Mouse (Mus musculus): ENCODE results near the gene Fryl. TPM values are rescaled to one million over a fixed set of nuclear protein-coding genes. Genes with fewer than 3 reads are reported as not detected.
"Not testable (repeated sequence)": the region's sequence is repeated elsewhere in the genome, so short reads cannot be mapped to it uniquely, and the experiment has no call there.

Gene Fryl
- polyA plus RNA-seq, 1 experiment from 2014 or later = 30.8 TPM

DNA sequence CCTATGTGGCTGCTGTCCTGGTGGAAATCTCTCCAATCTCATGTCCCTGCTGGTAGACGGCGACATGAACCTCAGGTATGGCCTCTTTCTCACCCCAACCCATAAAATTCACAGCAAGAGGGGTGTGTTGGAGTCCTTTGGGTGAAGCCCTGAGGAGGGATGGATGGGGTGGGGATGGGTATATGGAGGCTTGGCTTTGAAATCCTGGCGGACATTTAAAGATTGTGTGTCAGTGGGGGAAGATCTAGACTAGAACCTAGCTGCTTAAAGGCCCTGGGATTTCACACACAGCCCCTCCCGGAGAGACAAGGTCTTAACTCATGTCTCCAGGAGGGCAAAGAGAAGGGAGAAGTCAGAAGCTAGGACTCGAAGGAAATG lies 248.8 kb downstream of the Fryl start:
- no peak for TF ChIP-seq CTCF (IDR thresholded peaks at IDR 0.05)
- H3K27me3 ChIP-seq = no peaks in the 10 kb centered on the region
- ChIA-PET CTCF (no interaction called here), POLR2A (no interaction called here)
- in situ Hi-C loops (cut with MboI; ENCODE audit: low pct_unique_long_range_greater_than_20kb) = no loop called here
- DNase-seq (ENCODE audit: low read depth, low spot score) (no peak), ATAC-seq (no peak)

- CTCF ChIA-PET = no interaction called here
- H3K27me3 ChIP-seq = no peaks in the 10 kb centered on the region
- no peak for ATAC-seq
- DNase-seq (ENCODE audit: low read depth, low spot score) = no peak
- POLR2A ChIA-PET = no interaction called here
- TF ChIP-seq CTCF (IDR thresholded peaks at IDR 0.05) = no peak
- in situ Hi-C loops (cut with MboI; ENCODE audit: low pct_unique_long_range_greater_than_20kb) = no loop called here
Observed at GRCm38 (mm10) chr5:73006784-73007581, 249.4 kb downstream of the Fryl start, which contains the start of gene Slc10a4. Gene Slc10a4 (plus strand): TSS chr5:73006883.

DNA sequence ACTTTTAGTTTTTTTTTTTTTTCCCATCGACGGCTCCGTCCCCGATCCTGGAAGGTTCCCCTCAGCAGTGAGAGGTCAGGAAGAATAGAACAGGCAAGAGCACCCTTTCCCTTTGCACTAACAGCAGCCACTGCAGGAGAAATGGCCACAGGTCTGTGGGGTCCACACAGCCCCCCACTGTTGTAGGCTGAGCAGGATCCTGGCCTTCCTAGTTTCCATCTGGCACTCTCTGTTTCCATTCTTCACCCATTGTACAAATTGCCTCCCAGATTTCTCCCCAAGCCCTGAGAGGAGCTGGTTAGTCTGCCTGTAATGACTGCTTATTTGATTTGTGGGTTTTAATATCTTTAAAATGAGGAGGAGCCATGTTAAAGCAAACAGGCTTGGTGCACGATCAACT lies 252.4 kb downstream of the Fryl start:
- no peaks in the 10 kb centered on the region for H3K27me3 ChIP-seq
- in situ Hi-C loops (cut with MboI; ENCODE audit: low pct_unique_long_range_greater_than_20kb) = loop anchor here (5.0 kb wide), 1 partner anchor 412 kb away; no protein-coding TSS in a partner anchor
- CTCF ChIA-PET = no interaction called here
- ATAC-seq = no peak
- no peak for TF ChIP-seq CTCF (IDR thresholded peaks at IDR 0.05)
- DNase-seq (ENCODE audit: low read depth, low spot score) = no peak
- POLR2A ChIA-PET = no interaction called here

DNA sequence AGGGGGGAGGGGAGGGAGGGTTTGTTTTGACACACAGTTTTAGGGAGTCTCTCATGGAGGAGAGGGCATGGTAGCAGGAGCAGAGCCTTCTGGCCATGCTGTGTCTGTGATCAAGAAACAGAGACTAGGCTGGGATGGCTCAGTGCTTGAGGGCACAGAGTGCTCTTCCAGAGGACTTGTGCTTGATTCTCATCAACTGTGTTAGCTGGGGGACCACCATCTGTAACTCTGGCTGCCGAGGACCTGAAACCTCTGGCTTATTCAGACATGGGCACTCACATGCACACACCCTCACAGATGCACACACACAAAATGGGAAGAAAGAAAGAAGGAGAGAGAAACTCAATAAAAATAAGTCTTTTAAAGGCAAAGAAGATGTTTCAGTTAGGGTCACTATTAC lies 257.9 kb downstream of the Fryl start:
- CTCF ChIA-PET; H3K27me3 ChIP-seq; in situ Hi-C loops (cut with MboI; ENCODE audit: low pct_unique_long_range_greater_than_20kb); ATAC-seq; DNase-seq (ENCODE audit: low read depth, low spot score); POLR2A ChIA-PET: not testable (repeated sequence)

DNA sequence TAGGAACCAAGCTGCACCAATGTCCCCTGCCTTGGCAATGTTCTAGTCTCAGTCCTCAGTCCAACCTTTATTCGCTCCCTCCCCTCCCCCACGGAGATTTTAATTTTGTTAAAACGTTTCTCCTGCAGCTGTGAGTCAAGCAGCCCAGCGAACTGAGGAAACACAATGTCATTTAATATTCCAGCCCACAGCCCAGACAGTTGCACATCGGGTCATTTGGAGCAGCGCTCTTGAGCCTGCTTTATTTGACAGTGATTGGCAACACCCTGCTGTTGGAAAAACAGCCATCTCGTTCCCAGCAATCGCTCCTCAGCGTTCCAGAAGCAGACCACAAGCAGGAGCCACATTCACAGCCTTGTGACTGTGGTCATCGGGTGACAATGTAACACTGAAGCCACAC lies 261.0 kb downstream of the Fryl start:
- H3K27me3 ChIP-seq = no peaks in the 10 kb centered on the region
- DNase-seq (ENCODE audit: low read depth, low spot score) (no peak), ATAC-seq (no peak)
- ChIA-PET POLR2A (interaction anchor here (0.7 kb wide), 1 partner anchor 495 kb away, joined by 3 read pairs; no protein-coding TSS in a partner anchor), CTCF (interaction anchor here (1.2 to 2.4 kb wide), 3 partner anchors 10 to 76 kb away, joined by 3 to 9 read pairs (median 7); no protein-coding TSS in a partner anchor)
- in situ Hi-C loops (cut with MboI; ENCODE audit: low pct_unique_long_range_greater_than_20kb) = no loop called here
- no peak for TF ChIP-seq CTCF (IDR thresholded peaks at IDR 0.05)

DNA sequence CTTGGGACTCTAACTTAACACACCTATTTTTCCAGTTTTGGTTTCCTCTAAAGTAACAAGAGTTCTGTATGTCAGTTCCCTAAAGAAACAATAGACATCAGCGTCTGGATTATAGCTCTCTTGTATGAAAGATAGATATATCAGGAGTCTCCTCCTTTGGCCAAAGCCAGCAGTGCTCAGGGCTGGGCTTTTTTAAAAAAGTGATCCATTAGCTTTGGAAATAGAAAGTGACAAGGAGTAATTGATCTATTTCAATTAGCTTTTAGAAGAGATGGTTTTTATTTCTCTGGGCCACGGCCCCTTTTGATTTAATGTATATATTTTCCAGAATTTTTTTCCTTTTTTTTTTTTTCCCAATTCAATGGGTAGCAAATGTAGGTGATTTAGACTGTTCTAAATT lies 261.5 kb downstream of the Fryl start:
- ChIA-PET CTCF (interaction anchor here (1.2 to 2.4 kb wide), 3 partner anchors 9 to 76 kb away, joined by 3 to 9 read pairs (median 7); no protein-coding TSS in a partner anchor), POLR2A (interaction anchor here (0.6 to 0.7 kb wide), 2 partner anchors 231 to 495 kb away, joined by 3 read pairs; no protein-coding TSS in a partner anchor)
- TF ChIP-seq CTCF (IDR thresholded peaks at IDR 0.05) = no peak
- H3K27me3 ChIP-seq = no peaks in the 10 kb centered on the region
- in situ Hi-C loops (cut with MboI; ENCODE audit: low pct_unique_long_range_greater_than_20kb) = no loop called here
- DNase-seq (ENCODE audit: low read depth, low spot score) (no peak), ATAC-seq (no peak)

DNA sequence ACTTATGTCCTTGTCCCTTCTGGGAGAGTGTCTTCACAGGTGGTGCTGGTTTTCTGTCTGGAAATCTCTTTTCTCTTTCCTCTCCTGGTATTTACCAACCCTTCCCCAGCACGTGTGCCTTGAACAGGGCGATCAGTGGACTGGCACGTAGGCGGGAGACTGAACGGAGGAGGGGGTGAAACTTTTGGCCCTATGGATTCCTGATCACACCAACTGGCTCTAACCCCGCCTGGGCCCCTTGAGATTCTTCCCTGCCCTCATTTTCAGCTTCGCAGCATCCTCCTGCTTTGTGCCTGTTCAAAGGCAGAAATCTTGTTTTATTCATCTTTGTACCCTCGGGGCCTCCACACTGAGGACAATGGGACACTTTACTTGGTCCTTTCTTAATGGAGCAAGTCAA lies 262.0 kb downstream of the Fryl start:
- ATAC-seq = no peak
- DNase-seq (ENCODE audit: low read depth, low spot score) = no peak
- H3K27me3 ChIP-seq = no peaks in the 10 kb centered on the region
- POLR2A ChIA-PET = interaction anchor here (0.6 kb wide), 1 partner anchor 231 kb away, joined by 3 read pairs; no protein-coding TSS in a partner anchor
- in situ Hi-C loops (cut with MboI; ENCODE audit: low pct_unique_long_range_greater_than_20kb) = no loop called here
- TF ChIP-seq CTCF (IDR thresholded peaks at IDR 0.05) = no peak
- CTCF ChIA-PET = interaction anchor here (1.2 to 2.4 kb wide), 3 partner anchors 9 to 77 kb away, joined by 3 to 9 read pairs (median 7); no protein-coding TSS in a partner anchor

DNA sequence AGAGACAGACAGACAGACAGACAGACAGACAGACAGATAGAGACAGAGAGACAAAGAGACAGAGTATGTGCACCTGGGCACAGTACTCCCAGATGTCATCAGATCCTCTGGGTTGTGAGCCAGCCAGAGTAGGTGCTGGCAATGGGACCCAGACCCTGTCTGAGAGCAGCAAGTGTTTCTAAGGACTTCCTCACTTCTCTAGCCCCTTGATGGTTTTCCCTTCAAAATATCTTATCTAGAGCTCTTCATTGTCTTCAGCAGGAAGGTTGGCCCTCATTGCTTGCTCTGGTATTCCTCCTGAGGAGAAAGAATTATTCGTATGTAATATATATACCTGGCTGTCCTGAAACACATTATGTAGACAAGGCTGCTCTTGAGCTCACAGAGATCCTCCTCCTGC lies 263.9 kb downstream of the Fryl start:
- DNase-seq (ENCODE audit: low read depth, low spot score) (no peak), ATAC-seq (no peak)
- no peaks in the 10 kb centered on the region for H3K27me3 ChIP-seq
- ChIA-PET CTCF (interaction anchor here (0.8 to 1.3 kb wide), 4 partner anchors 9 to 79 kb away, joined by 3 to 4 read pairs (median 3); no protein-coding TSS in a partner anchor), POLR2A (no interaction called here)
- in situ Hi-C loops (cut with MboI; ENCODE audit: low pct_unique_long_range_greater_than_20kb) = no loop called here
- no peak for TF ChIP-seq CTCF (IDR thresholded peaks at IDR 0.05)

GRCm38 (mm10) chr5:72989756-72990155 lies 266.7 kb downstream of the Fryl start:
- no peak for TF ChIP-seq CTCF (IDR thresholded peaks at IDR 0.05)
- no peaks in the 10 kb centered on the region for H3K27me3 ChIP-seq
- POLR2A ChIA-PET = interaction anchor here (1.2 kb wide), 1 partner anchor 27 kb away, joined by 4 read pairs; no protein-coding TSS in a partner anchor
- DNase-seq (ENCODE audit: low read depth, low spot score) (peak; percentile 67), ATAC-seq (no peak)
- CTCF ChIA-PET = interaction anchor here (2.0 kb wide), 1 partner anchor 82 kb away, joined by 6 read pairs; no protein-coding TSS in a partner anchor
- in situ Hi-C loops (cut with MboI; ENCODE audit: low pct_unique_long_range_greater_than_20kb) = loop anchor here (5.0 kb wide), 2 partner anchors 78 to 393 kb away; no protein-coding TSS in a partner anchor

GRCm38 (mm10) chr5:72987786-72988185 lies 268.6 kb downstream of the Fryl start:
- ChIA-PET CTCF (interaction anchor here (1.0 kb wide), 1 partner anchor 84 kb away, joined by 5 read pairs; no protein-coding TSS in a partner anchor), POLR2A (interaction anchor here (0.6 kb wide), 2 partner anchors 66 to 124 kb away, joined by 3 read pairs; no protein-coding TSS in a partner anchor)
- in situ Hi-C loops (cut with MboI; ENCODE audit: low pct_unique_long_range_greater_than_20kb) = loop anchor here (5.0 kb wide), 2 partner anchors 80 to 395 kb away; no protein-coding TSS in a partner anchor
- no peaks in the 10 kb centered on the region for H3K27me3 ChIP-seq
- DNase-seq (ENCODE audit: low read depth, low spot score) (no peak), ATAC-seq (no peak)
- TF ChIP-seq CTCF (IDR thresholded peaks at IDR 0.05) = no peak

- ATAC-seq (no peak), DNase-seq (ENCODE audit: low read depth, low spot score) (peak; percentile 13)
- ChIA-PET POLR2A (no interaction called here), CTCF (interaction anchor here (0.8 to 3.2 kb wide), 25 partner anchors 9 to 399 kb away, joined by 3 to 31 read pairs (median 4); partner anchors contain the start of gene Gm10135)
- no peaks in the 10 kb centered on the region for H3K27me3 ChIP-seq
- peak; percentile 82 for TF ChIP-seq CTCF (IDR thresholded peaks at IDR 0.05)
- in situ Hi-C loops (cut with MboI; ENCODE audit: low pct_unique_long_range_greater_than_20kb) = no loop called here
Observed at GRCm38 (mm10) chr5:72984091-72984490, 272.3 kb downstream of the Fryl start.

All from Patski (cell line).